Mouse (Mus musculus) CD4-positive, CD25-positive, alpha-beta regulatory T cell, adult 9 weeks (primary cell): ENCODE measurements around the gene Irf3. TPM values are rescaled to one million over a fixed set of nuclear protein-coding genes. Genes with fewer than 3 reads are reported as not detected.

Experiments used
- polyA plus RNA-seq: library from polyadenylated mRNA; unstranded; fragments of 100-300 nt; shearing (Covaris generic); gene quantifications from one replicate; pipeline ENCODE4 v1.2.1, GENCODE M21; 2017

The Irf3 gene
- polyA plus RNA-seq: 255 TPM

GRCm38 (mm10) chr7:44997231-44997939 lies at the start of gene Irf3:
Gene Irf3 (plus strand): TSS chr7:44997648.

GRCm38 (mm10) chr7:44974383-44975116 lies 22.9 kb upstream of the Irf3 start, which contains the start of gene Cpt1c:
Gene Cpt1c (minus strand): TSS chr7:44974851.

GRCm38 (mm10) chr7:44986192-44986878 lies 11.1 kb upstream of the Irf3 start, which contains the start of gene Prmt1:
Gene Prmt1 (minus strand): TSS chr7:44986568.

GRCm38 (mm10) chr7:44998501-44998955 lies 1.1 kb downstream of the Irf3 start, which contains the start of gene Bcl2l12:
Gene Bcl2l12 (minus strand): TSS chr7:44998712.

GRCm38 (mm10) chr7:45015957-45016612 lies 18.6 kb downstream of the Irf3 start, which contains the start of gene Scaf1:
Gene Scaf1 (minus strand): TSS chr7:45016363.

GRCm38 (mm10) chr7:45017242-45018061 lies 20.0 kb downstream of the Irf3 start, which contains the start of gene Rras:
Gene Rras (plus strand): TSS chr7:45017961.

Other genes starting within 250 kb of the Irf3 start
- 112 TPM for gene Vrk3, start 249.2 kb upstream of the Irf3 start, polyA plus RNA-seq
- 0.57 TPM for gene Zfp473, start 246.6 kb upstream of the Irf3 start, polyA plus RNA-seq
- 58.7 TPM for gene Nup62, start 181.6 kb upstream of the Irf3 start, polyA plus RNA-seq
- 2.0 TPM for gene Il4i1, start 181.3 kb upstream of the Irf3 start, polyA plus RNA-seq
- 0.36 TPM for gene Atf5, start 181.0 kb upstream of the Irf3 start, polyA plus RNA-seq
- gene Akt1s1, start 148.7 kb upstream of the Irf3 start, polyA plus RNA-seq: 12.1 TPM
- gene Tbc1d17, start 148.6 kb upstream of the Irf3 start, polyA plus RNA-seq: 112 TPM
- 100 TPM for gene Pnkp, start 140.5 kb upstream of the Irf3 start, polyA plus RNA-seq
- 9.9 TPM for gene Ptov1, start 127.9 kb upstream of the Irf3 start, polyA plus RNA-seq
- 26.9 TPM for gene Med25, start 104.9 kb upstream of the Irf3 start, polyA plus RNA-seq
- 50.8 TPM for gene Fuz, start 101.6 kb upstream of the Irf3 start, polyA plus RNA-seq
- gene Ap2a1, start 68.2 kb upstream of the Irf3 start, polyA plus RNA-seq: 26.9 TPM
- gene Tsks, start 54.4 kb upstream of the Irf3 start, polyA plus RNA-seq: not detected
- 0.55 TPM for gene Cpt1c, start 22.8 kb upstream of the Irf3 start, polyA plus RNA-seq
- 210 TPM for gene Prmt1, start 11.1 kb upstream of the Irf3 start, polyA plus RNA-seq
- 35.2 TPM for gene Bcl2l12, start 1.1 kb downstream of the Irf3 start, polyA plus RNA-seq
- gene Scaf1, start 18.7 kb downstream of the Irf3 start, polyA plus RNA-seq: 22.7 TPM
- 6.3 TPM for gene Rras, start 20.3 kb downstream of the Irf3 start, polyA plus RNA-seq
- gene Prr12, start 55.2 kb downstream of the Irf3 start, polyA plus RNA-seq: 4.8 TPM
- gene Nosip, start 64.8 kb downstream of the Irf3 start, polyA plus RNA-seq: 148 TPM
- 3.3 TPM for gene Prrg2, start 65.0 kb downstream of the Irf3 start, polyA plus RNA-seq
- 10.8 TPM for gene Rcn3, start 94.6 kb downstream of the Irf3 start, polyA plus RNA-seq
- 2.6 TPM for gene Fcgrt, start 106.2 kb downstream of the Irf3 start, polyA plus RNA-seq
- 3,383 TPM for gene Rps11, start 126.8 kb downstream of the Irf3 start, polyA plus RNA-seq
- 3,108 TPM for gene Rpl13a, start 131.1 kb downstream of the Irf3 start, polyA plus RNA-seq
- not detected for gene Gm45713, start 138.6 kb downstream of the Irf3 start, polyA plus RNA-seq
- gene Flt3l, start 138.8 kb downstream of the Irf3 start, polyA plus RNA-seq: 292 TPM
- gene Pih1d1, start 156.7 kb downstream of the Irf3 start, polyA plus RNA-seq: 59.4 TPM
- gene Aldh16a1, start 156.9 kb downstream of the Irf3 start, polyA plus RNA-seq: 67.0 TPM
- gene Slc17a7, start 166.3 kb downstream of the Irf3 start, polyA plus RNA-seq: not detected
- not detected for gene Gfy, start 181.9 kb downstream of the Irf3 start, polyA plus RNA-seq
- not detected for gene Pth2, start 183.3 kb downstream of the Irf3 start, polyA plus RNA-seq
- 0.32 TPM for gene Ccdc155, start 207.2 kb downstream of the Irf3 start, polyA plus RNA-seq
- gene Dkkl1, start 214.5 kb downstream of the Irf3 start, polyA plus RNA-seq: 16.0 TPM
- 2.9 TPM for gene Tead2, start 218.1 kb downstream of the Irf3 start, polyA plus RNA-seq
- gene Cd37, start 241.5 kb downstream of the Irf3 start, polyA plus RNA-seq: 598 TPM
- gene Slc6a16, start 243.4 kb downstream of the Irf3 start, polyA plus RNA-seq: not detected